Mouse (Mus musculus): Measurements from ENCODE around the gene A730061H03Rik.

Gene A730061H03Rik

GRCm38 (mm10) chr14:55544334-55544733, 15.9 kb downstream of the A730061H03Rik start:
- no peak for DNase-seq

GRCm38 (mm10) chr14:55542268-55542667, 17.9 kb downstream of the A730061H03Rik start:
- peak in 1 of 2 experiments; percentile 18 for DNase-seq

GRCm38 (mm10) chr14:55540787-55541321, 19.4 kb downstream of the A730061H03Rik start:
- DNase-seq, result peak; percentile 87 to 88

GRCm38 (mm10) chr14:55540067-55540786, 20.0 kb downstream of the A730061H03Rik start, which contains the start of gene Pck2:
Gene Pck2 (plus strand): TSS chr14:55540266.
- peak; percentile 92 to 96 for DNase-seq

- peak; percentile 40 to 47 for DNase-seq
Measured at GRCm38 (mm10) chr14:55536116-55536745, 24.0 kb downstream of the A730061H03Rik start.

- DNase-seq, result peak; percentile 8 to 39
Measured at GRCm38 (mm10) chr14:55527940-55528339, 32.3 kb downstream of the A730061H03Rik start.

- peak in 1 of 2 experiments; percentile 4 for DNase-seq
Measured at GRCm38 (mm10) chr14:55526674-55527073, 33.5 kb downstream of the A730061H03Rik start.

GRCm38 (mm10) chr14:55524785-55525184, 35.4 kb downstream of the A730061H03Rik start, which contains the start of gene Nrl:
Gene Nrl (minus strand): TSS chr14:55524981.
- peak in 1 of 2 experiments; percentile 8 for DNase-seq

- peak in 1 of 2 experiments; percentile 6 for DNase-seq
Measured at GRCm38 (mm10) chr14:55524062-55524461, 36.1 kb downstream of the A730061H03Rik start.

- DNase-seq, result peak in 1 of 2 experiments; percentile 33
Measured at GRCm38 (mm10) chr14:55520451-55521361, 39.5 kb downstream of the A730061H03Rik start.

GRCm38 (mm10) chr14:55519604-55520003, 40.6 kb downstream of the A730061H03Rik start:
- DNase-seq, result peak in 1 of 2 experiments; percentile 6

GRCm38 (mm10) chr14:55518897-55519296, 41.3 kb downstream of the A730061H03Rik start:
- DNase-seq, result peak in 1 of 2 experiments; percentile 13

- DNase-seq, result no peak
Measured at GRCm38 (mm10) chr14:55515846-55516245, 44.4 kb downstream of the A730061H03Rik start.

GRCm38 (mm10) chr14:55513927-55514326, 46.3 kb downstream of the A730061H03Rik start:
- DNase-seq, result no peak

- DNase-seq, result no peak
Measured at GRCm38 (mm10) chr14:55511037-55511436, 49.2 kb downstream of the A730061H03Rik start.

- DNase-seq, result no peak
Measured at GRCm38 (mm10) chr14:55510125-55510731, 50.0 kb downstream of the A730061H03Rik start, which contains the start of gene Cpne6. Gene Cpne6 (plus strand): TSS chr14:55510445.
